In the genomic region with DNA sequence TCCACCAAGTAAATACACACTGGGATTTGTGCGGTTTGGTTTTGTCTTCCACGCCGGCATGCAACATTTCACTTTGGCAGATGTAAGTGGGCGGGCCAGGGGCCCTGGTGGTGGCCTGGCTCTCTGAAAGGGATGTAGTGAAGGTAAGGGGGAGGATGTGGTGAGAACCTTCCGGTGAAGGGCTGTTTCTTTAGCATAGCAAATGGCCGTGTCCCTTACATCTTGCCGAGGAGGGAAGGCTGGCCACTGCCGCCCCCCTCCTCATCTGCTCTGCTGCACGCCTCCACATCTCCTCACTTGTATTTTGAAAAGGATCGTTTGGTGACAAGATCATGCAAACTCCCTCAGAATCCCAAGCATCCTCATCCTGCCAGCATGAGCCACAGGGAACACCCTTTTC, we compare ENCODE assay signal across 13 mouse cellular contexts. TPM values are rescaled to one million over a fixed set of nuclear protein-coding genes. Genes with fewer than 3 reads are reported as not detected.
A peak's percentile ranks its signal among the peaks of the same experiment; 100 is the strongest.
DNase-seq lines count a peak whose midpoint lies in the region; ATAC-seq lines count a peak whose summit lies in the region.
"Had no signal": no experiment of that assay in that cellular context is flagged by ENCODE, and none has a peak within 500 bp of the region (broad histone marks: within the 10 kb centered on the region; RNA-seq: fewer than 3 reads in every experiment).

No protein-coding gene starts in this region.

- peak; percentile 52 to 70 for DNase-seq in frontal cortex, postnatal 36 days (ENCODE audit: low spot score in 2 of 2)
- no peak for DNase-seq in frontal cortex, postnatal 10 days (ENCODE audit: low spot score in 2 of 2)
- peak; percentile 53 to 59 for DNase-seq in spleen, postnatal 36 days (ENCODE audit: low spot score in 2 of 2)
- DNase-seq in spleen, adult 12 weeks (ENCODE audit: low spot score) = no peak
- peak; percentile 28 for DNase-seq in thymus, postnatal 14 days
- no peak for DNase-seq in lung, postnatal 25 days (ENCODE audit: low spot score)
- no peak for DNase-seq in adrenal gland, postnatal 4 days (ENCODE audit: low spot score in 2 of 2)
- DNase-seq: heart, adult 11 months; heart, postnatal 36 days; layer of hippocampus, postnatal 36 days had no signal

- ATAC-seq in inflammation-experienced regulatory T-cells, adult 6 months = peak; percentile 97
- ATAC-seq: forebrain, embryonic 16.5 days; midbrain, embryonic 15.5 days had no signal

RNA-seq across cellular contexts. Expression of gene Pip4k2c, which starts 14.3 kb away (rescaled TPM):
- 10 to 100 TPM; 25.7 to 32.1 (median 26.0) TPM for polyA plus RNA-seq in inflammation-experienced regulatory T-cells, adult 6 months (2017; shearing (Covaris generic))
- total RNA-seq in adrenal gland, postnatal 4 days (2021) = 10 to 100 TPM; 37.5 to 39.8 TPM

RNA-seq across cellular contexts. Expression of gene Dtx3, which starts 30.2 kb away (rescaled TPM):
- polyA plus RNA-seq in inflammation-experienced regulatory T-cells, adult 6 months (2017; shearing (Covaris generic)) = 10 to 100 TPM; 35.2 to 56.0 (median 47.0) TPM
- total RNA-seq in adrenal gland, postnatal 4 days (2021) = 100 to 1,000 TPM; 111 to 126 TPM

RNA-seq across cellular contexts. Expression of gene Arhgef25, which starts 35.8 kb away (rescaled TPM):
- polyA plus RNA-seq in inflammation-experienced regulatory T-cells, adult 6 months (2017; shearing (Covaris generic)) = under 1 TPM in 1 of 3 experiments, not detected in 2; 0.20 TPM
- 10 to 100 TPM; 34.7 to 45.3 TPM for total RNA-seq in adrenal gland, postnatal 4 days (2021)

RNA-seq across cellular contexts. Expression of gene Kif5a, which starts 37.4 kb away (rescaled TPM):
- polyA plus RNA-seq in inflammation-experienced regulatory T-cells, adult 6 months (2017; shearing (Covaris generic)) = under 1 TPM in 2 of 3 experiments, not detected in 1; 0.16 to 0.19 TPM
- total RNA-seq in adrenal gland, postnatal 4 days (2021) = 10 to 100 TPM; 23.5 to 28.4 TPM

RNA-seq across cellular contexts. Expression of gene Dctn2, which starts 40.4 kb away (rescaled TPM):
- polyA plus RNA-seq in inflammation-experienced regulatory T-cells, adult 6 months (2017; shearing (Covaris generic)) = 10 to 100 TPM; 54.0 to 61.1 (median 56.9) TPM
- total RNA-seq in adrenal gland, postnatal 4 days (2021) = 100 to 1,000 TPM; 191 to 198 TPM

Comparison
In these comparisons a context has a peak if more than half of its experiments do, and no peak if none do; other contexts are left out.
1. DNase-seq: peak in frontal cortex, postnatal 36 days (2 of 2), spleen, postnatal 36 days (2 of 2) and thymus, postnatal 14 days (single experiment); none in frontal cortex, postnatal 10 days (0 of 2), spleen, adult 12 weeks (single experiment), lung, postnatal 25 days (single experiment) and adrenal gland, postnatal 4 days (0 of 2).